Mouse (Mus musculus) c-Kit-negative CD71-positive TER-119-positive erythroid progenitor cells, embryonic 14.5 days (primary cell): Measurements from ENCODE around the gene Rcn2.

Source experiments
- DNase-seq: peaks from one replicate; pipeline ENCODE4 v3.0.0-alpha.2; 2013; ENCODE audit warnings: low read depth, low spot score

The Rcn2 gene

DNA sequence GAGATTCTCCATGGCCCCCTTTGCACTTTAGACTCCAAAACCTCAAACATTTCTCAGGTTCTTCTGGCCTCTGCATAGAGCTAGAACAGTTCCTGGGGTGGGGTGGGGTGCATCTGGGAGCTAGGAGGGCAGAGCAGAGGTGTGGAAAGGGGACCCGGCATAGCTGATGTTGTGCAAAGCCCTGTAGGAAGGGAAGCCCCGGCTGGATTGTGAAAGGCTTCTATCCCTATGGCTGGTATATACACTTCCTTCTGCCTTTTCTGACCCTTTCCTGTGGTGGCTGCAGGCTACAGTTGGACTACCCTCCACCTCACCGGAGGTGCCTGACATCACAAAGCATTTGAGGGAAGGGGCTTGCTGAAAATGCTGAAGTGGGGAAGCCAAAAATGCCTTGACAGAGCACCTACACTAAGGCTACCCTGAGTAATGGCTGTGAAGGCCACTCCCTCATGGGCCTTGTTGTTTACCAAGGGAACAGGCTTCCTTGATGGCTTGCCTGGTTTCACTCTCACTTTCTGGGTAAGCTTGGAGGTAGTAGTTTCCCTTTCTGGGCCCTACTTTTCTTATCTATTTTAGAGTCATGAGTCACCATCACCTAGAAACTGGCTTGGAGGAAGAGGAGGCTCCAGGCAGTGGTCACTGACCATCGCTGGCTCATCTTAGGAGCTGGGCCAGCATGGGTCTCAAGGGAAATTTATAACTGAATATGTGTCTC, 56.1 kb downstream of the Rcn2 start:
- DNase-seq, result no peak

DNA sequence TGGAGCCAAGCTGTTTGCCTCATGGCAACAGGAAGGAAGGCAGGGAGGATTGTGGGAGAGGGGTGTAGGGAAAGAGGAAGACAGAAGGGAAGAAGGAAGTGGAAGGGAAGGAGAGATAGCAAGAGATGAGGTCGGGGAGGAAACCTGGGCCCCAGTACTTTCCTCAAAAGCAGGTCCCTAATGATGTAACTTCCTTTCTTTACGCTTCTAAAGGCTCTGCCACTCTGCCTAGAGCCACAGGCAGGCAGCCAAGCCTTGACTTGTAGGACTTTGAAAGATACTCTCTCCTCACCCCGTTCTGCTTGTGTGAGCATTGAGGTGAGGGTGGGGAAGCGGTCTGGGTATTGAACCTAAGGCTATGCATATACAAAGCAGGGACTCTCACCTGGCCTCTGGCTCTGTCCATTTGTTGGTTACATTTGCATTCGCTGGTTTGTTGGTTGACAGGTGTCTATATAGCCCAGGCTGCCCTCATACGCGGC, 58.4 kb downstream of the Rcn2 start:
- DNase-seq, result no peak

DNA sequence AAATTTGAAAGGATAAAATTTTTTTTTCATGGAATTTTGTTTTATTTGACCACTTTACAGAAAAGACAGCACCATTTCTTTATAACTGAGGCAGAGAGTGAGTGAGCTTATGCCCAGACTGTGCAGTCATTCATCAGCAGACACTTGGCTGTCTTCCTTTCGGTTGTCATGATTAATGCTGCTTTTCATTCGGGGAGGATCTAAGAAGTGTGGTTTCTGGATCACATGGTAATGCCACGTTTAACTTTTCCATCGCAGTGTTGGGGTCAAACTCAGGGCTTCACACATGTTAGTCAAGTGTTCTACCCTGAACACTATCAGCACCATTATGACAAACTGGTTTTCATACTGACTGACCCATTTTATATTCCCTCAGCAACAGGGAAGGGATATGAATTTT, 59.4 kb downstream of the Rcn2 start:
- DNase-seq, result no peak

DNA sequence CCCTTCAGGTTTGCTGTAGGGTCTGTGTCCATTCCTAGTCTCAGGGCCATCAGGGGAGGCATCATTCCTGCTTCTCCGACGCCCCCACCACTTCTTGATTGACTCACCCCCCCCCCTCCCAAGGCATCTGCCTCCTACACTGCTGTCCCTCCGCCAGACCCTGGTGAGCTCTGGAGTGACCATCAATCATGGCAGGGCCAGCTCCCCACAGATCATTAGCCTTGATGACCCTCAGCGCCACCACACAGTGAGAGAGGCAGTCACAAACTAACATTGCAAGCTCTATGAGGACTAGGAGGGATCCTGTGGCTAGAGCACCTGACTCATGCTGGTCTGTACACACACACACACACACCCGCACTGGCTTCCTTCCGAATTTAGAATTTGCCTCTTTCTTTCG, 63.3 kb downstream of the Rcn2 start:
- DNase-seq, result no peak

DNA sequence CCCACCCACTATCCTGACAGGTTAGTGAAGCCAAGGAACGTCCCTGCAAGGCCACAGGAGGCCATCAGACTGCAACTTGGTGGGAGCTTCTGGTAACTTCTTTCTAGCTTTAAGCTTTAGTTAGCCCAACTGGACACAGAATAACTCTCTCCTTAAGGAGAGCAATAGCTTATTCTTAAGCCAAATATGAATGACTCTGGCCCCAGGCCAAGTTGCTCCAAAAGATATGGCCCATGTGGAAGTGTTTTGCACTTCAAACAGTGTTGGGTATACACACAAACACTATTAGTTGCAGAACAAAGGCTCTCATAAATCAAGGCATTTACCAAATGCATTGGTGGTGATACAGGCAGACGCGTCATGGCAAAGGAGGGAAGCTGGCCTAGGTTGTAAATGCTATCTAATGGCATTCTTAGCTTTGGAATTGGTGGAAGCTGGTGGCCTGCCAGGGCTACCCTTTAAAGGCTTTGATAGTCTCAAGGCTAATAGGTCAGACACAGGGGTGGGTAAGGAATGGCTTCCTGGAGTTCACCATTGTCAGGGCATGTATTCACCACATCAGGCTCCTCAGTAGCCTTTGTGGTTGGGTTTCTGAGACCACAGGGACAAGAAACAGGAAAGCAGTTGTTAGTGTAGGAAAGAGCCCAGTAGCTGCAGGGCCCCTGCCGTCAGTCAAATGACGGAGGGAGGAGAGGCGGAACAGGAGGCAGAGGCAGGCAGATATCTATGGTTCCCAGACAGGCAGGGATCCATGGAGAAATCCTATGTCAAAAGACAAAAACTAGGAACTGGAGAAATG, 64.8 kb downstream of the Rcn2 start:
- no peak for DNase-seq

DNA sequence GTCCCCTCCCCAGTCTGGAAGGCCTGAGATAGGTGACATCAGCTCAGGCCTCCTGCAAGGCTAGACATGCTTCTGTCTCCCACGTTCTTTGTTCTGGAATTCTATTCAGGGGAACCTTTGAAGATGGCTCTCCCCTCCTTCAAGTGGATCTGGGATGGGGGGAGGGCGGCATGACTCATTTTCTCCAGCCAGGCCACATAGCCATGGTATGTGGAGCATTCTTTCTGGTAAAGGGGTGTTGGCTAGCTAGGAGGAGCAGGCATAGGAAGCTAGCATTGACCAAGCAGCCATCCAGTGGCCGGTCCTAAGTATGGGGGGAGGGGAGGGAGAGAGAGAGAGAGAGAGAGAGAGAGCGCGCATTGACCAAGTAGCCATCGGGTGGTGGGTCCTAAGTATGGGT, 65.9 kb downstream of the Rcn2 start:
- DNase-seq, result no peak

DNA sequence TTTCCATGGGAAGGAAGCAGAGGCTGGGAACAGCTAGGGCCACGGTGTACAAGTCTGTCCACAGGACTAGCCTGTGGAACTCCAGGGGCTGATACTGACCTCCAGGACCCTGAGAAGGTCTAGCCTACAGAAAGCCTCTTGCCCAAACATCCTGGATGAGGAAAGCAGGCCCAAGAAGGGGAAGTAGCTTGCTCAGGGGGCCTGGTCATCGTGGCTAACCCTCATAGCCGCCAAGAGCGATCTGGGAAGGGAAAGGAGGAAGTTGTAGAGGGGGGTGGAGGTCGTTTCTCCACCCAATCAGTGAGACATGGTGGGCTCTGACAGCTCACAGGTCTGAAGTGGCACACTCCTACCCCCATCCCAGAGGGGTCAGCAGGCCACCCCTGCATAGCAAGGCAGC, 66.5 kb downstream of the Rcn2 start:
- DNase-seq, result no peak
